Mouse (Mus musculus) small intestine, adult 2 months (tissue): ENCODE data around the gene Ropn1l.

Experiments used
- CTCF ChIP-seq: fragments of 200-500 bp; IDR thresholded peaks from 2 replicates; pipeline ENCODE4 v1.5.1; 2012; ENCODE audit warnings: low read depth, mild to moderate bottlenecking, control low read depth, inconsistent platforms, low read length, moderate library complexity, mixed read lengths; ENCODE audit not compliant: insufficient replicate concordance, insufficient read length; ENCODE audit errors: extremely low read depth
- POLR2A ChIP-seq: fragments of 200-500 bp; IDR thresholded peaks from 2 replicates; pipeline ENCODE4 v1.6.1; 2012; ENCODE audit warnings: low read depth, mild to moderate bottlenecking, control low read depth, inconsistent platforms, low read length, moderate library complexity

- TF ChIP-seq POLR2A (no peak), CTCF (no peak)
These were observed 54.8 kb downstream of the Ropn1l start for GRCm38 (mm10) chr15:31398769-31399168.
